27 mouse cellular contexts compared by ENCODE assay signal in the genomic region with DNA sequence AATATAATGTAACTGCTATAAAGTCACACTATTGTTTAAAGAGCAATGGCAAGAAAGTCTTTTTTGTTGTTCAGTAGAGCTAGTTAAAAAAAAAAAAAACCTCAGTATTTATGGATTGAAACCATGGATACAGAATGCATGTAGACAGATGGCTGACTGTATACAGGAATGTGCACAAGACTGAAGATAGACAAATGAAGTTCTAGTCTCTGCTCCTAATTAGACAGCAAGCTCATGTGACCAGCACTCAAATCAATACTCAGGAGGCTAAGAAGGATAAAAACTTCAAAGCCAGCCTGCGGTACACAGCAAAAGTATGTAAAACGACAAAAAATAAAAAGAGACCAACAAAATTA. TPM values are rescaled to one million over a fixed set of nuclear protein-coding genes. Genes with fewer than 3 reads are reported as not detected.
"Had no signal": no experiment of that assay in that cellular context is flagged by ENCODE, and none has a peak within 500 bp of the region (broad histone marks: within the 10 kb centered on the region; RNA-seq: fewer than 3 reads in every experiment).

No protein-coding gene starts in this region.

- H3K27me3 ChIP-seq: limb, embryonic 13.5 days; liver, embryonic 12.5 days; liver, embryonic 15.5 days; lung, embryonic 15.5 days; megakaryocyte, embryonic 14.5 days; midbrain, embryonic 13.5 days; neural tube, embryonic 13.5 days; stomach, embryonic 15.5 days had no signal

- DNase-seq: kidney, postnatal 10 days; layer of hippocampus, postnatal 36 days; liver; lung, adult 18-20 months; lung, postnatal 10 days; lung, postnatal 36 days; retina, postnatal 1 day; right cerebral cortex, postnatal 25 days; spleen, adult 18-20 months; thymus, postnatal 25 days had no signal

- H3K9ac ChIP-seq: limb, embryonic 13.5 days; liver, embryonic 15.5 days; lung, embryonic 15.5 days; midbrain, embryonic 13.5 days; neural tube, embryonic 13.5 days; stomach, embryonic 15.5 days had no signal

- ATAC-seq: liver, embryonic 12.5 days; midbrain, embryonic 13.5 days; midbrain, embryonic 16.5 days had no signal

- H3K4me3 ChIP-seq: left cerebral cortex, adult 2 months; limb, embryonic 13.5 days; liver, embryonic 12.5 days; liver, embryonic 15.5 days; lung, embryonic 15.5 days; megakaryocyte, embryonic 14.5 days; midbrain, embryonic 10.5 days; midbrain, embryonic 13.5 days; myocyte; neural tube, embryonic 13.5 days; stomach, embryonic 15.5 days had no signal

- H3K4me2 ChIP-seq: limb, embryonic 13.5 days; liver, embryonic 12.5 days; liver, embryonic 15.5 days; lung, embryonic 15.5 days; midbrain, embryonic 13.5 days; neural tube, embryonic 13.5 days; stomach, embryonic 15.5 days had no signal

- H3K9me3 ChIP-seq: limb, embryonic 13.5 days; liver, embryonic 12.5 days; liver, embryonic 15.5 days; lung, embryonic 15.5 days; megakaryocyte, embryonic 14.5 days; midbrain, embryonic 13.5 days; neural tube, embryonic 13.5 days; stomach, embryonic 15.5 days had no signal

- H3K36me3 ChIP-seq: stomach, embryonic 15.5 days had no signal

- H3K27ac ChIP-seq: limb, embryonic 13.5 days; liver, embryonic 12.5 days; liver, embryonic 15.5 days; lung, embryonic 15.5 days; midbrain, embryonic 10.5 days; midbrain, embryonic 13.5 days; neural tube, embryonic 13.5 days; stomach, embryonic 15.5 days had no signal

RNA-seq across cellular contexts. Expression of gene Arl9, which starts 58.2 kb away (rescaled TPM):
- total RNA-seq: layer of hippocampus, postnatal 10 days; layer of hippocampus, postnatal 36 days; left cerebral cortex, adult 2 months; left cerebral cortex, postnatal 10 days; left cerebral cortex, postnatal 36 days; monocyte, adult 5-6 weeks had no signal
- polyA plus RNA-seq: limb, embryonic 13.5 days; liver, embryonic 12.5 days; liver, embryonic 15.5 days; midbrain, embryonic 10.5 days; midbrain, embryonic 13.5 days; midbrain, embryonic 16.5 days; myocyte; neural tube, embryonic 13.5 days; thymus, postnatal 0 days had no signal
